Mouse (Mus musculus) embryo, embryonic 10 days (tissue): ENCODE measurements at regions not wholly inside any gene's neighbourhood (a gene's known extent, or its start where the extent isn't known, plus 50 kb on each side); places are given as distances from the start of the nearest gene placed in this dataset.
A peak's percentile ranks its signal among the peaks of the same experiment; 100 is the strongest.

Source experiments
- DNase-seq: peaks from one replicate; pipeline ENCODE4 v3.0.0-alpha.2; 2015; ENCODE audit warnings: low spot score

DNA sequence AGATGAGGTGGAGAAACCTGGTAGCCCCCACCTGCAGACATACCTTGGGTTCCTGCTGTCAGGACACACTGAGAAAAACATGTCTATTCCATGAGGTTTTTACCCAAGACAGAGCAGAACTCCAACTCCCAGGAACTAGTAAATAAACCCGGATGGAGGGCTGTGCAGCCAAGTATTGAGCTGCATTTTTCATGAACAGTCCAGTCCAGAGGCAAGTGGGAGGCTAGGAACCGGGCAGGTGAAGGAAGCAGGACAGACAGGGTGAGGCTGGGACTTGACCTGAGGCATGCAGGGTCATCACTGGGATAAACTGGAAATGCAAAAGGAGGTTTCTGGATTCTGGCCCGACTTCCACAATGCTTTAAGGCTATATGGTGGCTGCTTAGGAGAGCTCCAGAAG, 114.8 kb upstream of the Lrig1 start:
- DNase-seq, result no peak

DNA sequence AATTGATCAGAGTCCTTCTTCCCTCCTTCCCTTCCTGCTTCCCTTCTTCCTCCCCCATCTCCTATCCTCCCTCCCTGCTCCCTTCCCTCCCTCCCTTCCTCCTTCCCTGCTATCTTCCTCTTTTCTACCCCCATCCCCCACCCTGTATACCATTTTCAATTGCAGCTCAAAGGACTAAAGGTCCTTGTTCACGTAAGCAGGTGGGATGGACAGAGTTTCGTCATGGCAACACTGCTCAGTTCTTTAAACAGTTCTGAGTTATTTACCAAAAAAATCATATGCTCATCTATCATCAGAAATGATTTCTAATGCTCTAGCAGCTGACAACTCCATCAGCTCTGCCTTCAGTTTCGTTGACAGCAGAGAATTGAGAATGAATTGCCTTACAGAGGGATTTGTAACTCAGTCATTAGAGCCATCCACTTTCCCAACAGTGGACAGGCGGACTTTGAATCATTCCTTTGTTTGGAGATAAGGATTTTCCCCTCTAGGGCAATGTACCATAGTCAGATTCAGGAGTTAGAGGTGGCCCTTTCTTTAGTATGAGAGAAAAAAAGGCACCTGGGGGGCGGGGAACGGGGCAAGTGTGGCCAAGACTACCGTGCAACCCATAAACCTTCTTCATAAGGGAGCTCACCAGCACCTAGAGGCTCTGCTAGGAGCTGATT, 113.7 kb upstream of the Lrig1 start:
- no peak for DNase-seq

DNA sequence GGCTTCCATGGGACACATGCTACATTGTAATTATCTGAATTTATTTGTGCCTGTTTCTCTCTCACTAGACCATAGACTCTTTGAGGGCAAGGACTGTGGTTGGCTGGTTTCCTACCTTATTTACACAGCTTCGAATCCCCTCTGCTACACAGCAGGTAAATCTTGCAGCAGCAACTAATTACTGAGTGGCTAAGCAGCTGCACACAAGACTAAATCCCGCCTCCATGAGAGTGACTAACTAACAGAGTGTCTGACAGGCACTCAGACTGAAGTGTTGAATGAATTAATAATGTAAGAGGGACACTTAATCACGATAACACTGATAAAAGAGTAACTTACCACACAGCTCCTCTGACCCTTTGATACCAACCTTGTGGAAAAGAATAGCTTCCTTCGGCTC, 111.9 kb upstream of the Lrig1 start:
- no peak for DNase-seq

DNA sequence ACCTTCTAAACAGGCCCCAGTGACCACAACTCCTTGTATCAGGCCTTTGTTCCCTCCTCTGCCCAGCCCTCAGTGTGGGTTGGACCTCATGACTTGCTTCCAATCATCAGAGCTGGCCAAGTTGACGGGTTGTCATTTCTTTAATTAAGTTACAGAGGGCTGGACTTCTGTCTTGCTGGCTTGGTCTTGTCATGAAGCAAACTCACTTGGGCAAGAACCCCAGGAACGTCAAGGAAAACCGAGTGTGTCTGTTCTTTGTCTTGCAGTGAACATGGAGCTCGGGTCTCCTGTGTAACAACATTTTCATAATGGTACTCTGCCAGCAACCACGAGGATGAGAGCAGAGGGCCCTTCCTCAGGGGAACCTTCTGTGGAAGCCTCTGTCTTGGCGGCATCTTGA, 107.3 kb upstream of the Lrig1 start:
- peak; percentile 13 for DNase-seq

DNA sequence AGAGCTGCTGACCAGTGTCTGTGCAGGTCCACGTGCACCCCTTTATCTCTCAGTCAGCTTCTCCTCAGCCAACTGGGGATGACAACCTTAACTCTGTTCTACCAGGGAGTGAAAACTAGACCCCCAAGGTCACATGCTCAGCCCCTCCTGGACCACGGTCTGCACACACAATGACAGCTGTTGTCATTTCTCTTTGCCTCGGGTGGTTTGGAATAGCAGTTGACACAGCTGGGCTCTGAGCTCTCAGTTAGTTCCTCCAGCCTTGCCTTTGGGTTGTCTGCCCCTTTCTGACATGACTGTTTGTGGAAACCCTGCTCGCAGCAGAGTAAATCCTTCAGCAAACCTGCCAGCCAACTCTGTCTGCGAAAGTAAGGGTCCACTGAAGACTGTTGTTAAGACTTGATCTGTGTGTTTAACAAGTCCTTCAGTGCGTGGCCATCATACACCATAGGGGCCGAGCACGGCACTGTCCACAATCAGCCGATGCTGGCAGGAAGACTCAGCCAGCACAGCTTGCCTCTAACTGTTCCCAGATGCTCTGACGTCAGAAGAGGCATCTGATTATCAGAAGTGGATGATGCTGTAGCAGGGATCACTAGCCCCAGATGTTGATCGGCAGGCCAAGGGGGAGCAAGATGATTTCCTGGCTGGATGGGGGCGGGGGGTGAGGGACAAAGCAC, 106.7 kb upstream of the Lrig1 start:
- DNase-seq, result peak; percentile 86

DNA sequence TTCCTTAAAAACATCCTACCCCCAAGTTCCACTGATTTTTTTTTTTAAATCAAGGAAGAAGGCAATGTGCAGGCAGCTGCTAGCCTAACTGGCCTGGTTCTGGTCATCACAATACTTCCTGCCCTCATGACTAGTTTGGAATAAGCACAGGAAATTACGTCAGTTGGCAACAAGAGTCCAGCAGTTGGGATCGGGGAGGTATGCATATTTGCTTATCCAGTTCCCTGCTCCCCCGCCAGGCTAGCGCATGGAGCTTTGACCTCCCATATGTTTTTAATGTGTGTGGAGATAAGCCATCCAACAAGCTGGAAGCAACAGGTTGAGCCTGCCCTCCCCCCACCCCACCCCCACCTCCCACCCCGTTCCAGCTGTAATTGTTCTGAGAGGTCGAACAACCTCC, 105.7 kb upstream of the Lrig1 start:
- peak; percentile 70 for DNase-seq

DNA sequence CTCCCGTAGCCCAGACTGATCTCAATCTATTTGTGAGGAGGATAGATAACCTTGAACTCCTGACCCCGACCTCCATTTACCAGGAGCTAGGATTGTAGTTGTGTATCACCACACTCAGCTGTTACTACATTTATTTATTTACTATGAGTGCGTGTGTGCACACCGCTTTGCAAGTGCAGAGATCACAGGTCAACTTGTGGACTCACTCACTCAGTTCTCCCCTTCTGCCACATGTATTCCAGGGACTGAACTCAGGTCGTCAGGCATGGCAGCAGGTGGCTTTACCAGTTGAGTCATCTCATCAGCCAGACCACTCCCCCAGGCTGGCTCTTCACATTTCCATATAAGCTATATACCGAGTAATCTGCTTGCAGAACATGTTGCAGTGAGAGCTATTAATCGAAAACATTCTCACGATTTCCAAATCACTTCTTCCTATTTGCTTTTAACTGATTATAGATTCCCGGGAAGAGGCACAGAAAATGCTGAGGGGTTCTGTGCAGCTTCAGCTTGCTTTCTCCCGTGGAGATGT, 104.4 kb upstream of the Lrig1 start:
- no peak for DNase-seq

DNA sequence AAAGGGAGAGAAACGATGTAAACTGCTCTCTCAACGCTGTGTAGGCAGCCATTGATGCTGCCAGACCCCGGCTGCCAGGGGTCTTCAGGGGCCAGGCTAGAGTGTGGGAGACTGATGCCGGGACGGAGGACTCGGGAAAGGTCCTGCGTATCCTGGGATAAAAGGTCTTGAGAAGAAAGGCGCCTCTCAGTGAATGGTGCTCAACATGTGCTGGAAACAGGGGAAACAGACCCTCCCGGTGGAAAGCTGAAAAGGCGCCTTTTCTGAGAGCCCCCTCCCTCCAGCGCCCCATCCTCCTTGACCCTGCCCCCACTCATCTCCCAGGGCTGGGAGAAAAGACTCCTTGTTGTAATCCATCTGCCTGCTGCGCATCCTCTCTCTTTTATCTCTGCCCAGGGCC, 101.1 kb upstream of the Lrig1 start:
- peak; percentile 61 for DNase-seq

DNA sequence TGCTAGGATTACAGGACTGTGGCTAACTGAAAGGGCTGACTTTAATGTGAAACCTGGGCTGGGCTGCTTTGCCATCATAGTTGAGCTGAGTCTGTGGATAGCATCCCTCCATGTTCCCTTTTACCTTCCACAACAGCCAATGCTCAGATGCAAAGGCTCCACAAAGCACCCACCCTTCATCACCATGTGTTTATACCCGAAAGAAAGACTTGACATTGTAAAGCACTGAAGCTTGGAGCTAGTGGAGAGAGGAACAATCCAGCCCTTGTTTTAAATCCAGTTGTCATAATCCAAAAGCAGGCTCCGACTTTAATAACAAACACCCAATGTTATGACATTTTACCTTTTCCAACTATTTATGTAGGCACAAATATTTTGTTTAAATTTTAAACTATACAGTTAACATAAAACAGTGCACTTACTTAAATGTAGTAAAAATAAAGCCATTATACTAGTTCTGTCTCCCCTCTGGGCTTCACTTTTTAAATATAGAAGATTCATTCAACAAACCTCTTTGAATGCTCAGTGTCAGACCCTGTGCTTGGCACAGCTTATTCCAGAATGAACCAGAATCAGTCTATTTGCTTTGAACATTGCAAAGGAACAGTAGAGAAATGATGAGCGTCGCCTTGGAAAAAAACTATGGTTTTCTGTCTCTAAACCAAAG, 98.7 kb upstream of the Lrig1 start:
- DNase-seq, result no peak

DNA sequence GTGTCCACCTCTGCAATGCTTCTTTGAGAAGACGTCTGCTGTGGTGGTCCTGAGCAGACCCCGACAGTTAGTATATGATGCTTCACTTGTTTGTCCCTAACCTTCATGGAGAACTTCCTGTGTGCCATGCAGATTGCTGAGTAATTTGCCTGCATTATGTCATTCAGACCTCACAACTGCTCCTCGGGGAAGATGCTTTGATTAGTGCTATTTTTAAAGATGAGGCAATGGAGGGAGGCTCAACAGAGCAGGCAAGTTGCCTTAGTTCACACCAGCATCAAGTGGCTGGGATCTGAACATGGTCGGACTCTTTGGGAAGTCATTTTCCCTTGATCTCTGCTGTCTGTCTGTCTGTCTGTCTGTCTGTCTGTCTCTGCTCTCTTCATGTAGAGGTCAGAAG, 95.5 kb upstream of the Lrig1 start:
- DNase-seq, result no peak

DNA sequence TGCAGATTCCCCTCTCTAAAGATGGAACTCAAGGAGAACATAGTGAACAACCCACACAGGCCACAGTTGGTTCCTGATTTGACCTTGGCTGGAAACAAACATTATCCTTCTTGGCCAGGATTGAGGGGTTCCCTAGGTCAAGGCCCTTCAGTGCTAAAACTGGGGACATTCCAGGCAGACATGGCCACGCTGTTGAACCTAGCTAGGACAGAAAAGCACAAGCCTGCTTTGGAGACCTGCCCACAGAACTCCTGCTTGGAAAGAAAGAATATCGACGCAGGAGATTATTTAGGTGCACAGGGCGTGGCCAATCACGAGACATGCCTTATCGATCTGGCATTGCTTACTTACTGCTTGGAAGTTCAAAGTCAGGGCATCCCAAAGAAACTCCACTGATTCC, 93.6 kb upstream of the Lrig1 start:
- DNase-seq, result no peak

DNA sequence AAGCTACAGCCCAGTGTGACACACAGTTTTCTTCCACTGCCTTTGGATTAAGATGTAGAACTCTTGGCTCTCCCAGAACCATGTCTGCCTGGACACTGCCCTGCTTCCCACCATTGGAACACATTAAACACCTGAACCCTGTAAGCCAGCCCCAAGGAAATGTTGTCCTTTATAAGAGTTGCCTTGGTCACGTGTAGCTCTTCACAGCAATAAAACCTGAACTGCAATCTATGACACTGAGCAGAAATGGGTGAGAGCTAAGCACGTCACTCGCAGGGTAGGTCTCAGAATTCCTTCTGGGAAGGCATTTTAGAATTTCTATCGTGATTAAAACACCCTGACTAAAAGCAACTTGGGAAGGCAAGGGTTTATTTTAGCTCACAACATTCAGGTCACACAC, 92.4 kb upstream of the Lrig1 start:
- no peak for DNase-seq

DNA sequence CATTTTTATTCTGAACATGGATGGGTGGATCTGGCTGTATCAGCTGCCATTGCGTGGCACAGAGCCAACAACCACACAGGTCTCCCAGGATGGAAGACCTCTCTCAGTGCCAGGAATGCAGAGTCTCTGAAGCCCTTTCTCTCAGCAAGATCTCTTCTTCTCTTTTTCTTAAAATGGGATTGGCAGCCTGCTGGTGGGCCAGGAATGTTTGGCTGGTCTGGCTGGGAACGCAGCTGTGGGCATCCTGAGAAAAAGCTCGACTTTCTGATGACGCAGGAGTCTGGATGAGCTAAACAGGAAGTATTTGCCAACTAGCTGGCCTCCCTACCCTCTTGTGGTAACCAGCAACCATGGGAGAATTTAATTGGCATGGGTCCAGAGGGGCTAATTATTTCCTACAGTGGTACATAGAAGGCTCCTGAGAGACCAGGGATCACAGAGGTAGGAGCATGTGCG, 89.4 kb upstream of the Lrig1 start:
- DNase-seq, result no peak

DNA sequence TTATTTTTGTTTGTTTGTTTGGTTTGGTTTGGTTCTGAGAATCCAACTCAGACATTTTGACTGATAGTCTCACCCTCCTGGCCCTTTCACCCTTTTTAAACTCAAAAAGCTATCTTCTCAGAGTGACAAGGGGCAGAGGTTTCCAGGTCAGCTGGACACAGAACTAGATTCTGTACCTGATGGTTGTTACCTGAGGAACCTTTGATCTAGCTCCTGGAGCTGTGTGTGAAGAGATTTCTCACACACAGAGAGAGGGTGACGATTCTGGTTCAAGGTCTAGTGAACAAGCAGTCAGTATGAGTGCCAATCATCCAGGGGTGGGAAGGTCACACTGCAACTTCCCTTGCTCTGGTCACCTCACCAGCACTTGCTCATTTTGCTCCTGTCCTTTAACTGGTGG, 83.5 kb upstream of the Lrig1 start:
- no peak for DNase-seq

DNA sequence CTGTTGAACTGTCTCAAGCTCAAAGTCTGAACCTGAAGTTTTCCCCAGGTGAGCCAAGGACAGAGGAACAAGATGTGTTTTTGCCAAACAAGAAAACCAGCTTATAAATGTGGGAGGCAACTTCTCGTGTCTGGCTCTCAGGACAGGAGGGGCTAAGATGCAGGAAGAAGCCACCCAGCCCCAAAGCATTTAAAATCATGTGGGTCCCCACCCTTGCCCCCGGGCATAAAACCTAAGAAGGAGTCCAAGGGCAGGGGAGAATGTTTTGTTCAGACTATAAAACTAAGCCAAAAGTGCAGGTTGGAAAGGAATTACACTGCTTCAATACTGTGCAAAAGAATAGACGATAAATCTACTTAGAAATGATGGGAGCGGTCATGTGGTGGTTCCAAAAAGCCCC, 80.7 kb upstream of the Lrig1 start:
- no peak for DNase-seq

DNA sequence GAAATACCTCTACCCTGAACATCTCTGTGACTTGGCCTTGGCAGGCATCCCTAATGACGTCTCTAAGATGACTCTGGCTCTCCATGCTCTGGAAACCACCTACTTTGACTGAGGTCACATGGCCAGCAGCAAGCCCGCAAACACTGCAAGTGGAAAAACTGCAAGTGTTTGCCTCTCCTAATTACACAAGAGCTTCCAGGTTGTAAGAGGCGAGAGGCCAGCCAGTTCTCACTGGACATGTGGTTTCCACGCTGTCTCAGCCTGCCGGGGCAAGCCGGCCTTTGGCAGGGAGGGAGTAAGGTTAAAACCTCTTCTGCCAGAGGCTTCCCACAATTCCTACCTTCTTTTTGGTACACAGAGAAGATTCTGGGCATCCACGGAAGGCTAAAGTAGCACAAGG, 79.9 kb upstream of the Lrig1 start:
- no peak for DNase-seq

DNA sequence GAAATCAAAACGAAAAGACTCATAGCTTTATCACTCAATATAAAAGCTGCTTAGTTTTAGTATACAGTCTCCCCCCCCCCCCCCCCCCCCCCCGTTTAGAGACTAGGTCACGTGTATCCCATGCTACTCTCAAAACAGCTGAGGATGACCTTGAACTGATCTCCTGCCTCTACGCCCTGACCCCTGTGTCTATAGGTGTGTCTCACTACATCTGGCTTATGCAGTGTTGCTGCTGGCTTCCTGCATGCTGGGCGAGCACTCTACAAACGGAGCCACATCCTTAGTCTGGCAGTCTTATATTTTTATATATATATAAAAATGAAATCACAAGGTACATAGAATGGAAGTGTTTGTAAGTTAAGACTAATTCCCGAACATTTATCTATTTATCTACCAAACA, 79.3 kb upstream of the Lrig1 start:
- no peak for DNase-seq

DNA sequence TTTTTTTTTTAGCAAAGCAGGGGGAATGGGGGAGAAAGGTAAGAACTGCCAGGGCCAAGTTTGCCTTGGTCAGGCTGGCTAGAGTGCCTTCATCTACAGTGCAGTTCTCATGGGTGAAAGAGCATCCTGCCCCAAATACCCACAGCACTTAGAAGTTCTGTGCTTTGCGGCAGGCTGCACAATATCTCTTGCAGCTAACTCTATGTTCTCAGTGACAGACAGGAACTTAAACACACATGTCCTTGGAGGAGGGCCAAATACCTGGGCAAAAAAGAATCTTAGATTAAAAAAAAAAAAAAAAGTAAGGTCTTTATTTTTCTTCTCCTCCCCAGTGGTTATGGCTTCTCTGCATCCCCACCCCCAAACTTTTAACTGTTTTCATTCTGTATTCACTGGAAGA, 78.8 kb upstream of the Lrig1 start:
- no peak for DNase-seq

DNA sequence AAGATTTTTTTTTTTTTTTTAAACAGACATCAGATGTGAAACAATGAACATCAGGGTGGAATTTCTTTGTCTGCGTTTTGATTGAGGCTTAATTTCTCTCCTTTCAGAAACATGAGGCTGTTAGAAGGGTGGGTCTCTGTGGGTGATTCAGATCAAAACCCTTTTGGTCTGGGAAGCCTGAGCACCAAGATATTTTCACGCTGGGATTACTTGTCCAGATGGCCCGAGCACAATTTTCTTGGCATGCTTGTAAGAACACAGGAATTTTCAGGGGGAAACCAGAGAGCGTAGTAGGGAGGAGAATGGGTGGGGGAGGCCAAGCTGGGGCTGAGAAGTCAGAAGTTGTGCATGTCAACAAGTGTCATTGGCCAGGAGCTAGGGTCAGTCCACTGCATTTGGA, 76.6 kb upstream of the Lrig1 start:
- no peak for DNase-seq

DNA sequence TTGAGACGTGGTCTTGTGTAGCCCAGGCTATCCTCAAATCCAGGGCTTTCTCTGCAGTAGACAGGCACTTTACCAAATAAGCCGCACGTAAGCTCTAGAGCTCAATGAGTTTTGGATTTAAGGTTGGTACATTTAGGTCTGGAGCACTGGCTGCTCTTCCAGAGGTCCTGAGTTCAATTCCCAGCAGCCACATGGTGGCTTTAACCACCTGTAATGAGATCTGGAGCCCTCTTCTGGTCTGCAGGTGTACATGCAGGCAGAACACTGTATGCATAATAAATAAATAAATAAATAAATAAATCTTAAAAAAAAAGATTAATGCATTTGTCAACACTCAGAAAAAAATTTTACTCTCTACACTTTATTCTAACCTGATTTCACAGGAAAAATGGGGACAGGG, 74.9 kb upstream of the Lrig1 start:
- DNase-seq, result no peak

DNA sequence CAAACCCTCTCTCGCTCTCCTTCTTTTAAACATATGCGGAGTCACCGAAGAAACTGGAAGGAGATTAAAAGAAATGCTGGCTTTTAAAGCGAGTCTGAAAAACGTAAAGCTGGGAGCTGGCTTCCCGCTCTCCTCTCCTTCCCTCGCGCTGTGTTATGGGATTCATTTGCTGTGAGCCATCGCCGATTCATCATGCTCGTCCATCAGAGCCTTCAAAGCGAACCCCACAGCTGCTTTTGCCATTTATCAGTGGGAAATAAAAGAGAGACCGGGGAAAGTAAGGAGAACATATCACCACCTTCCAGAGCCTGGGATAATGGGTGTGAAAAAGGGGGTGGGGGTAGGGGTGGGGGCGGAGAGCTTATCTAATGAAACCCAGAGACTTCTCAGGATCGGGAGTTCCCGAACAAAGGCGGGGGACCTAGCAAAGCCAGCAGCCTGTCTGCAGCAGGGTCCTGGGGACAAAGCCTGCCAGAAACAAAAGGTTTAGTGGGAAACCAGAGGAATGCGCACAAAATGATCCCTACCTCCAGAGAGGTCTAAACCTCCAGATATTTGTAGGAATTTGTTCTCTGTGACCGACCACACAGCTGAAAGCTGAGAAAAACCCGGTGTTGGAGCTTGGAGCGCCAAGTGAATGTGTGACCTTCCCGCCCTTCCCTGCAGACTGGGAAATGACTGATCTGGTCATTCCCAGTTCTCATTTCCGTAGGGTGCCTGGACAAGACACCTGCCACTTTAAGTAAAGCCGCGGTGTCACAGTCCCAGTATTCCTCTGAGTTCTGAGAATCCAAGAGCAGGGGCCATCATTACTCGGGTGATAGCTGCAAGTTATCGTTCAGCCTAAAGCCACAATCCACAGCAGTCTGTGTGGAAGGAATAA, 73.9 kb upstream of the Lrig1 start:
- DNase-seq, result peak; percentile 85

DNA sequence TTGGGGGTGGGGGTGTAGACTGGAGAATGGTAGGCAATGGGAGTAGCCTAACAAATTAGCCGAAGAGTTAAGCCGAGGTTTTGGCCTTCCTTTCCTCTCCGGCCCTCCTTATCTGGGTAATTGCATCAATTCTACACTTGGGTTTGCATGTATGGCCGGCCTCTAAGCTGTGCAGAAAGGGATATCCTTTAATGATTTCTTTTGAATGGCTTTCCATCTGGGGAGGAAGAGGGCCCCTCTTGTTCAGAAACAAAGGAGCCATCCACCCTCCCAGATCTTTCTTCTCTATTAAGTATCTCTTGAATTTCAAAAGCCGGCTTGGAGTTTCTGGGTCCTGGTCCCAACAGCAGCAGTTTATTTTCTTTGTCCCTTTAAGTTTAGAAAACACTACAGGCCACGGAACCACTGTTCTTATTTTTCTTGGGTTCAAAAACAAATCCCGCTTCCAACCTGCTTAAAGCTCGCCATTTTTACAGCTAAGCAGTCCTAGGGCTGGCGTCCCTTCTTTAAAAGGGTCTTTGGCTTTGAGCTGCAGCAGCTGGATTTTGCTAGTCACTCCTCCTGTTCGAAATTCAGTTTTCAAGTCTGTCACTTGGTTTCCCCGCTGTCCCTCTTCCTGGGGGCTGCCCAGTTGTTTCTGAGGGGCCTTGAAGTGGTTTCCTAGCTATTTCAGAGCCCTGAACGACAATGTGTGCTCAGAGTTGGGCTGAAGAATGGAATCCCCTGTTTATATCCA, 73.1 kb upstream of the Lrig1 start:
- peak; percentile 64 for DNase-seq
